Comparison of ENCODE assay signal across 19 mouse cellular contexts in the genomic region with DNA sequence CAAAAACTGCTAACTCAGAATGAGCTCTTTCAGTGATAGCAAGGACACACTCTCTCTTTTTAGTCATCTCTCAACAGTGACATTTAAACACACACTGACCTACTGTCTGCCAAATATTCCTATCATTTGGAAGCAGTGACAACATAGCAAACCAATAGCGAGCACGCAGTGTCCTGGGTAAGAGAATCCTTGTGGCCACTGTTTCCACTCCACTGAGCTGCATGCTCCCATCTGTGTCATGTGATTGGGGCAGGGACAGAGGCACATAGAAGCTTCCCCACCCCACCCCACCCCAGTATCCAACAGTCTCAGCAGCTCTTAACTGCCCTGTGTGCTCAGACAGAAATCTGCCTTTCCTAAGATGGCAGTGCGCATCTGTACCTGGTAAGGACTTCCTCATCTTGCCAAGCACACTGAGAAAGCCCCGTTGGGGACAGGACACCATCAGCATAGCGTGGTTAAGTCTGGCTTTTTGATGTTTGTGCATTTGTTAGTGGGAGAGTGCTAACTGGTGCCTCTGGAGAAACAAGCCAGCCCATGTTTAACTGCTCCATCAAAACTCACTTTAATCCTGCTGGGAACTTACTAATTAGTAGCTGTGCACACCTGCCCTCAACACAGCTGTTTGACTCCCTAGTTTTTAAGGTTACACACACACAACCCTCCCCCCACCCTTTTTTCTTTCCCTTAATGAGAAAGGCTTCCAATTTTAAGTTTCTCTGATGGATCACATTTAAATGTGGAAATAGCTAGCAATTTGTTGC.
DNase-seq lines count a peak whose midpoint lies in the region; ATAC-seq and TF ChIP-seq lines count a peak whose summit lies in the region.
"Had no signal": no experiment of that assay in that cellular context is flagged by ENCODE, and none has a peak within 500 bp of the region (broad histone marks: within the 10 kb centered on the region; RNA-seq: fewer than 3 reads in every experiment).

No protein-coding gene starts in this region.

- H3K4me3 ChIP-seq in hindbrain, embryonic 13.5 days = no peak overlapping the region
- H3K4me3 ChIP-seq in hindbrain, embryonic 10.5 days = no peak overlapping the region
- H3K4me3 ChIP-seq in intestine, postnatal 0 days (ENCODE audit: low read depth, low read length) = no peak overlapping the region
- H3K4me3 ChIP-seq: liver, embryonic 15.5 days; neural tube, embryonic 12.5 days had no signal

- H3K27me3 ChIP-seq in hindbrain, embryonic 13.5 days = no peaks in the 10 kb centered on the region
- no peaks in the 10 kb centered on the region for H3K27me3 ChIP-seq in hindbrain, embryonic 10.5 days (ENCODE audit: insufficient read depth, poor library complexity, severe bottlenecking)
- no peaks in the 10 kb centered on the region for H3K27me3 ChIP-seq in intestine, postnatal 0 days (replicated peaks; ENCODE audit: control insufficient read depth, insufficient read depth, low read length)
- H3K27me3 ChIP-seq: liver, embryonic 15.5 days; neural tube, embryonic 12.5 days had no signal

- no peak overlapping the region for H3K9ac ChIP-seq in hindbrain, embryonic 13.5 days
- no peak overlapping the region for H3K9ac ChIP-seq in intestine, postnatal 0 days (ENCODE audit: low read depth, low read length)
- H3K9ac ChIP-seq: liver, embryonic 15.5 days; neural tube, embryonic 12.5 days had no signal

- 82% methylated on average over 5 of the region's 5 CpGs for WGBS in hindbrain, embryonic 13.5 days
- WGBS in hindbrain, embryonic 10.5 days = 89% methylated on average over 5 of the region's 5 CpGs
- 89% methylated on average over 5 of the region's 5 CpGs for WGBS in intestine, postnatal 0 days

- peak; percentile 38 to 61 for DNase-seq in adrenal gland, adult (ENCODE audit: inconsistent age in 2 of 2, low spot score in 1 of 2)
- DNase-seq in adrenal gland, postnatal 14 days = no peak
- DNase-seq in hindbrain, embryonic 10.5 days (ENCODE audit: low spot score) = no peak
- DNase-seq in thymus, postnatal 0 days (ENCODE audit: low spot score) = peak; percentile 20
- DNase-seq in thymus, postnatal 4 days = no peak
- no peak for DNase-seq in left cerebral cortex, adult 9 months (ENCODE audit: low spot score in 2 of 2)
- DNase-seq: cerebellum, adult 9-11 months; gastrocnemius, postnatal 36 days; heart, postnatal 10 days; kidney, adult 11 months; kidney, postnatal 25 days; layer of hippocampus, adult 9-11 months; lung, postnatal 36 days; thymus, postnatal 25 days had no signal

- TF ChIP-seq CTCF in intestine, postnatal 0 days (IDR thresholded peaks at IDR 0.05; ENCODE audit: low read depth) = no peak

- H3K9me3 ChIP-seq in hindbrain, embryonic 13.5 days = no peaks in the 10 kb centered on the region
- H3K9me3 ChIP-seq in hindbrain, embryonic 10.5 days = no peaks in the 10 kb centered on the region
- no peaks in the 10 kb centered on the region for H3K9me3 ChIP-seq in intestine, postnatal 0 days (ENCODE audit: control insufficient read depth)
- H3K9me3 ChIP-seq: liver, embryonic 15.5 days; neural tube, embryonic 12.5 days had no signal

- H3K36me3 ChIP-seq in hindbrain, embryonic 13.5 days = 0 out of 2 replicates have a peak, but pooled peaks cover 3% of the 10 kb centered on the region
- peaks cover 11% of the 10 kb centered on the region for H3K36me3 ChIP-seq in hindbrain, embryonic 10.5 days
- peaks cover 19% of the 10 kb centered on the region; the same call in 1 of the 2 replicates for H3K36me3 ChIP-seq in intestine, postnatal 0 days (ENCODE audit: control insufficient read depth, insufficient read depth)
- H3K36me3 ChIP-seq: liver, embryonic 15.5 days; neural tube, embryonic 12.5 days had no signal

- ATAC-seq in hindbrain, embryonic 13.5 days (ENCODE audit: low FRiP score) = 0 out of 2 replicates have a peak, but pooled peaks have one; percentile 49
- ATAC-seq in intestine, postnatal 0 days = no peak
- ATAC-seq: hindbrain, embryonic 16.5 days had no signal

- no peak overlapping the region for H3K27ac ChIP-seq in hindbrain, embryonic 13.5 days
- H3K27ac ChIP-seq in hindbrain, embryonic 10.5 days = no peak overlapping the region
- no peak overlapping the region for H3K27ac ChIP-seq in intestine, postnatal 0 days (ENCODE audit: low read depth, low read length)
- H3K27ac ChIP-seq: liver, embryonic 15.5 days; neural tube, embryonic 12.5 days had no signal

- H3K4me1 ChIP-seq in hindbrain, embryonic 13.5 days (replicated peaks) = 0 out of 2 replicates have a peak, but pooled peaks cover 14% of the 10 kb centered on the region
- H3K4me1 ChIP-seq in hindbrain, embryonic 10.5 days (replicated peaks) = no peaks in the 10 kb centered on the region
- H3K4me1 ChIP-seq in intestine, postnatal 0 days (replicated peaks; ENCODE audit: control insufficient read depth, insufficient read depth, low read length) = no peaks in the 10 kb centered on the region
- H3K4me1 ChIP-seq: neural tube, embryonic 12.5 days had no signal

- no peak overlapping the region for H3K4me2 ChIP-seq in hindbrain, embryonic 13.5 days
- H3K4me2 ChIP-seq in intestine, postnatal 0 days (replicated peaks; ENCODE audit: low read depth) = no peak overlapping the region
- H3K4me2 ChIP-seq: liver, embryonic 15.5 days; neural tube, embryonic 12.5 days had no signal

Comparison
In these comparisons a context has a peak if more than half of its experiments do, and no peak if none do; other contexts are left out.
1. DNase-seq: peak in adrenal gland, adult (2 of 2) and thymus, postnatal 0 days (single experiment); none in adrenal gland, postnatal 14 days (single experiment), hindbrain, embryonic 10.5 days (single experiment), thymus, postnatal 4 days (single experiment) and left cerebral cortex, adult 9 months (0 of 2).